Mouse (Mus musculus) C2C12 (cell line): ENCODE measurements around the gene Ptpn3. TPM values are rescaled to one million over a fixed set of nuclear protein-coding genes. Genes with fewer than 3 reads are reported as not detected.

Experiments used
- H3K27me3 ChIP-seq: one replicate; pipeline ENCODE4 v1.6.1; 2011; ENCODE audit not compliant: control insufficient read depth, insufficient read depth, insufficient read length
- H3K36me3 ChIP-seq: one replicate; pipeline ENCODE4 v1.6.1; 2011; ENCODE audit not compliant: control insufficient read depth, insufficient read depth
- H3K4me3 ChIP-seq: one replicate; pipeline ENCODE4 v1.5.1; 2011; ENCODE audit warnings: mild to moderate bottlenecking, control low read depth; ENCODE audit not compliant: poor library complexity, insufficient read depth, severe bottlenecking
- H3K79me2 ChIP-seq: one replicate; pipeline ENCODE4 v1.6.1; 2011; ENCODE audit not compliant: control insufficient read depth, insufficient read depth
- H3K79me3 ChIP-seq: one replicate; pipeline ENCODE4 v1.6.1; 2011; ENCODE audit warnings: low read depth, control low read depth
- H3ac ChIP-seq: one replicate; pipeline ENCODE3; 2011; ENCODE audit warnings: low read depth; ENCODE audit not compliant: control insufficient read depth, insufficient read length
- CEBPB ChIP-seq: IDR thresholded peaks from one replicate; pipeline ENCODE4 v1.6.1; 2011; ENCODE audit warnings: low read depth, mild to moderate bottlenecking, control low read depth, moderate library complexity
- CTCF ChIP-seq: IDR thresholded peaks from one replicate; pipeline ENCODE4 v1.5.1; 2011; ENCODE audit not compliant: control insufficient read depth, insufficient read depth, insufficient read length
- FOSL1 ChIP-seq: IDR thresholded peaks from one replicate; pipeline ENCODE4 v1.8.0; 2011; ENCODE audit warnings: mild to moderate bottlenecking, low read length; ENCODE audit not compliant: poor library complexity, insufficient read depth, severe bottlenecking
- MAX ChIP-seq: IDR thresholded peaks from one replicate; pipeline ENCODE4 v1.6.1; 2011; ENCODE audit warnings: mild to moderate bottlenecking, control low read depth
- MYOD1 ChIP-seq: IDR thresholded peaks from one replicate; pipeline ENCODE4 v1.6.1; 2011; ENCODE audit warnings: low read depth; ENCODE audit not compliant: control insufficient read depth, insufficient read length
- MYOG ChIP-seq: IDR thresholded peaks from one replicate; pipeline ENCODE4 v1.6.1; 2011; ENCODE audit not compliant: control insufficient read depth, insufficient read length; ENCODE audit errors: extremely low read depth
- USF1 ChIP-seq: IDR thresholded peaks from one replicate; pipeline ENCODE4 v1.6.1; 2011; ENCODE audit warnings: low read depth, mild to moderate bottlenecking, control low read depth, moderate library complexity
- polyA plus RNA-seq: library from polyadenylated mRNA; unstranded; fragments of >200 nt; fragmentation: generic; extraction: Trizol; gene quantifications from one replicate; pipeline ENCODE4 v1.2.1, GENCODE M21; 2012; ENCODE audit warnings: missing spikeins

Gene Ptpn3
- polyA plus RNA-seq, 1 experiment: 3.1 TPM

DNA sequence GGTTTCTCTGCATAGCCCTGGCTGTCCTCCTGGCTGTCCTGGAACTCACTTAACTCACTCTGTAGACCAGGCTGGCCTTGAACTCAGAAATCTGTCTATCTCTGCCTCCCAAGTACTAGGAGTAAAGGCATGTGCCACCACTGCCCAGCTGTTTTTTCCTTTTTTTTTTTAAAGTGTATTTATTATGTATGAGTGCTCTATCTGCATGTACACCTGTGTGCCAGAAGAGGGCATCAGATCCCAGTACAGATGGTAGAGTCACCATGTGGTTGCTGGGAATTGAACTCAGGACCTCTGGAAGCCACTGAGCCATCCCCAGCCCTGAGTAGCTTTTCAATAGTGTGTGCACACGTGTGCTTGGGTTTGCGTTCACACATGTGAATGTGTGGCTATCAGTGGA is 76.9 kb downstream of the Ptpn3 start:
- Histone ChIP-seq H3ac (no peak overlapping the region), H3K27me3 (no peaks in the 10 kb centered on the region), H3K36me3 (no peaks in the 10 kb centered on the region), H3K4me3 (no peak overlapping the region), H3K79me2 (no peaks in the 10 kb centered on the region), H3K79me3 (no peaks in the 10 kb centered on the region)
- no peak for TF ChIP-seq CEBPB
- TF ChIP-seq FOSL1: no peak
- no peak for TF ChIP-seq MYOD1
- no peak for TF ChIP-seq CTCF
- no peak for TF ChIP-seq USF1
- no peak for TF ChIP-seq MAX
- TF ChIP-seq MYOG: no peak

- TF ChIP-seq MYOG (no peak), CTCF (no peak), MAX (no peak), FOSL1 (no peak), CEBPB (no peak), USF1 (no peak), MYOD1 (no peak)
- Histone ChIP-seq H3K36me3 (no peaks in the 10 kb centered on the region), H3K4me3 (no peak overlapping the region), H3K79me2 (no peaks in the 10 kb centered on the region), H3ac (no peak overlapping the region), H3K79me3 (no peaks in the 10 kb centered on the region), H3K27me3 (no peaks in the 10 kb centered on the region)
Measured at GRCm38 (mm10) chr4:57217746-57218145, 83.9 kb downstream of the Ptpn3 start.

DNA sequence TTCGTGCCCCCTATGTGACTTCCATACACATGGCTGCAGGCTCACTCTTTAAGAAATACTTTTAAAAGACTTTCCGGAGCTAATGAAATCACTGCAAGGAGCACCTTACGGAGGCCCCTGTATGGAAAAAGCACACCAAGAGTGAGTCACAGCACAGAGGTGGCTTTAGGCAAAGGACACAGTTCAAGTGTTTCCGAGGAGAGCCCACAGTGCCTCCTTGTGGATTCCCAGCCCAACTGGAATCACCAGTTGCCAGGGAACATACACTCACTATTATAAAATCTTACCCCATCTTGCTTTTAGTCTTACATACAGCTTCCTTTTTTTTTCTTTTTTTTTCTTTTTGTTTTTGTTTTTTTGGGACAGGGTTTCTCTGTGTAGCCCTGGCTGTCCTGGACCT is 85.1 kb downstream of the Ptpn3 start:
- no peaks in the 10 kb centered on the region for H3K27me3 ChIP-seq
- H3K36me3 ChIP-seq: no peaks in the 10 kb centered on the region
- no peak overlapping the region for H3ac ChIP-seq
- TF ChIP-seq MYOD1: no peak
- no peak overlapping the region for H3K4me3 ChIP-seq
- no peaks in the 10 kb centered on the region for H3K79me3 ChIP-seq
- no peaks in the 10 kb centered on the region for H3K79me2 ChIP-seq

GRCm38 (mm10) chr4:57214852-57215251 is 86.8 kb downstream of the Ptpn3 start:
- no peak for TF ChIP-seq CTCF
- no peak for TF ChIP-seq FOSL1
- TF ChIP-seq USF1: no peak
- TF ChIP-seq MYOG: no peak
- TF ChIP-seq MYOD1: no peak
- TF ChIP-seq MAX: no peak

GRCm38 (mm10) chr4:57214114-57214513 is 87.5 kb downstream of the Ptpn3 start:
- Histone ChIP-seq H3K27me3 (no peaks in the 10 kb centered on the region), H3K79me2 (no peaks in the 10 kb centered on the region), H3K36me3 (no peaks in the 10 kb centered on the region), H3ac (no peak overlapping the region), H3K79me3 (no peaks in the 10 kb centered on the region), H3K4me3 (no peak overlapping the region)
- no peak for TF ChIP-seq MYOD1
- TF ChIP-seq CTCF: no peak

More at GRCm38 (mm10) chr4:57214852-57215251, 86.8 kb downstream of the Ptpn3 start:
- H3K79me3 ChIP-seq: no peaks in the 10 kb centered on the region
- H3K27me3 ChIP-seq: no peaks in the 10 kb centered on the region
- H3K4me3 ChIP-seq: no peak overlapping the region
- no peaks in the 10 kb centered on the region for H3K79me2 ChIP-seq
- no peak overlapping the region for H3ac ChIP-seq
- no peaks in the 10 kb centered on the region for H3K36me3 ChIP-seq

DNA sequence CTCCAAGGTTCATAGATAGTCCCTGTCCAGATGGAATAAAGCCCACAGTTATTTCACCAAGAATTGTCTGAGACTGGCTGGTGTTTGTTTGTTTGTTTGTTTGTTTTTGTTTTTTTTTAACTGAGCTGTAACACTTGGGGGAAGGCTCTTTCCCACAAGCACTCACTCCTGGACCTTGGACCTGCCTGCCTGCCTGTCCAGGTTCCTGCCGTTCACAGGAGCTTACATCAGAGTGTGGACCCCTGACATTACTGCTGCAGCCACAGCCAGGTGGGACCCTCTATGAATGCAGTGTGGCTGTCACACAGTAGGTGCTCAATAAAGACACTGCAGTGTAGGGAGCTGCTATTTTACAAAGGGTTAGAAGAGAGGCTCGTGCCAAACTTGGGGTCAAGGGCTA is 89.9 kb downstream of the Ptpn3 start:
- Histone ChIP-seq H3K36me3 (no peaks in the 10 kb centered on the region), H3K27me3 (no peaks in the 10 kb centered on the region), H3K4me3 (no peak overlapping the region), H3ac (no peak overlapping the region), H3K79me2 (no peaks in the 10 kb centered on the region), H3K79me3 (no peaks in the 10 kb centered on the region)
- TF ChIP-seq FOSL1 (no peak), CTCF (no peak), MYOG (no peak), CEBPB (no peak), MAX (no peak)
